Mouse (Mus musculus): ENCODE results near the gene Vmn1r233. TPM values are rescaled to one million over a fixed set of nuclear protein-coding genes. Genes with fewer than 3 reads are reported as not detected.

The Vmn1r233 gene
- total and polyA plus RNA-seq, 2 experiments, result not detected

- Histone ChIP-seq H3K79me2 (ENCODE audit: control insufficient read depth, insufficient read depth, low read length) (peaks cover 22% of the 10 kb centered on the region; the same call in 1 of the 2 replicates), H3K4me1 (ENCODE audit: control insufficient read depth, insufficient read depth, low read length) (peaks cover 7% of the 10 kb centered on the region), H3K27ac (replicated peaks; ENCODE audit: insufficient read depth, low read depth, low read length) (peak within 1 kb of the TSS; percentile 83), H3K27me3 (ENCODE audit: control insufficient read depth, insufficient read depth, low read length) (no peaks in the 10 kb centered on the region), H3K4me3 (ENCODE audit: insufficient read depth, low read depth, low read length) (peak within 1 kb of the TSS; percentile 76), H3K9ac (ENCODE audit: low read depth, low read length) (peak within 1 kb of the TSS; percentile 81), H3K36me3 (ENCODE audit: control insufficient read depth, insufficient read depth, low read length) (no peaks in the 10 kb centered on the region)
- peak; percentile 99 for DNase-seq (ENCODE audit: extremely low read depth, low read depth, low spot score)
- under 1% methylated on average over 69 of the region's 69 CpGs for whole genome bisulfite sequencing
- TF ChIP-seq CTCF (IDR thresholded peaks at IDR 0.05; ENCODE audit: low read depth, low read length) (no peak), POLR2A (IDR thresholded peaks at IDR 0.05; ENCODE audit: extremely low read depth, insufficient read depth, low read length) (peak; percentile 71; the same call in 1 of the 2 replicates)
Observed at GRCm38 (mm10) chr17:20944985-20945891, 51.0 kb downstream of the Vmn1r233 start, which contains the start of gene Ppp2r1a. Ppp2r1a (plus strand) TSS chr17:20945311.

- Histone ChIP-seq H3K9ac (ENCODE audit: low read depth, low read length) (no peak overlapping the region; the same call in 1 of the 2 replicates), H3K4me1 (ENCODE audit: control insufficient read depth, insufficient read depth, low read length) (peaks cover 7% of the 10 kb centered on the region), H3K4me3 (ENCODE audit: insufficient read depth, low read depth, low read length) (peak overlapping the region; percentile 43), H3K27me3 (ENCODE audit: control insufficient read depth, insufficient read depth, low read length) (no peaks in the 10 kb centered on the region), H3K79me2 (ENCODE audit: control insufficient read depth, insufficient read depth, low read length) (peaks cover 15% of the 10 kb centered on the region; the same call in 1 of the 2 replicates), H3K36me3 (ENCODE audit: control insufficient read depth, insufficient read depth, low read length) (no peaks in the 10 kb centered on the region), H3K27ac (replicated peaks; ENCODE audit: insufficient read depth, low read depth, low read length) (no peak overlapping the region)
- WGBS, result 51% methylated on average over 3 of the region's 3 CpGs
- peak; percentile 12 for DNase-seq (ENCODE audit: extremely low read depth, low read depth, low spot score)
- TF ChIP-seq CTCF (IDR thresholded peaks at IDR 0.05; ENCODE audit: low read depth, low read length), result no peak
- TF ChIP-seq POLR2A (IDR thresholded peaks at IDR 0.05; ENCODE audit: extremely low read depth, insufficient read depth, low read length), result no peak
Observed at GRCm38 (mm10) chr17:20944226-20944625, 52.0 kb downstream of the Vmn1r233 start.

Other genes starting within 250 kb of the Vmn1r233 start
- not detected in 2 replicates for gene Vmn1r228, start 210.3 kb downstream of the Vmn1r233 start, total RNA-seq (2014; rRNA removed)
- not detected in 2 replicates for gene Vmn1r228, start 210.3 kb downstream of the Vmn1r233 start, polyA plus RNA-seq (2012; rRNA removed)
- gene Vmn1r229, start 184.9 kb downstream of the Vmn1r233 start, total RNA-seq (2014; rRNA removed), result not detected in 2 replicates
- gene Vmn1r229, start 184.9 kb downstream of the Vmn1r233 start, polyA plus RNA-seq (2012; rRNA removed), result not detected in 2 replicates
- gene Vmn1r230, start 156.0 kb downstream of the Vmn1r233 start, total RNA-seq (2014; rRNA removed), result not detected in 2 replicates
- gene Vmn1r230, start 156.0 kb downstream of the Vmn1r233 start, polyA plus RNA-seq (2012; rRNA removed), result not detected in 2 replicates
- gene Vmn1r231, start 91.4 kb downstream of the Vmn1r233 start, total RNA-seq (2014; rRNA removed), result not detected in 2 replicates
- gene Vmn1r231, start 91.4 kb downstream of the Vmn1r233 start, polyA plus RNA-seq (2012; rRNA removed), result not detected in 2 replicates
- gene Vmn1r232, start 76.8 kb downstream of the Vmn1r233 start, total RNA-seq (2014; rRNA removed), result not detected in 2 replicates
- gene Vmn1r232, start 76.8 kb downstream of the Vmn1r233 start, polyA plus RNA-seq (2012; rRNA removed), result not detected in 2 replicates
- gene Ppp2r1a, start 51.2 kb downstream of the Vmn1r233 start, total RNA-seq (2014; rRNA removed), result 31.1 and 40.5 TPM in 2 replicates
- 62.9 and 70.2 TPM in 2 replicates for gene Ppp2r1a, start 51.2 kb downstream of the Vmn1r233 start, polyA plus RNA-seq (2012; rRNA removed)
- 8.1 and 9.4 TPM in 2 replicates for gene Zfp160, start 12.4 kb upstream of the Vmn1r233 start, total RNA-seq (2014; rRNA removed)
- gene Zfp160, start 12.4 kb upstream of the Vmn1r233 start, polyA plus RNA-seq (2012; rRNA removed), result 0.71 and 1.5 TPM in 2 replicates
- not detected in 2 replicates for gene Vmn1r234, start 229.6 kb upstream of the Vmn1r233 start, total RNA-seq (2014; rRNA removed)
- not detected in 2 replicates for gene Vmn1r234, start 229.6 kb upstream of the Vmn1r233 start, polyA plus RNA-seq (2012; rRNA removed)

Data from liver, adult 2 months (tissue).